Mouse (Mus musculus): Measurements from ENCODE around the gene Rgs7. TPM values are rescaled to one million over a fixed set of nuclear protein-coding genes. Genes with fewer than 3 reads are reported as not detected.

Gene Rgs7
- polyA plus RNA-seq, 1 experiment from 2014 or later = 58.2 TPM

DNA sequence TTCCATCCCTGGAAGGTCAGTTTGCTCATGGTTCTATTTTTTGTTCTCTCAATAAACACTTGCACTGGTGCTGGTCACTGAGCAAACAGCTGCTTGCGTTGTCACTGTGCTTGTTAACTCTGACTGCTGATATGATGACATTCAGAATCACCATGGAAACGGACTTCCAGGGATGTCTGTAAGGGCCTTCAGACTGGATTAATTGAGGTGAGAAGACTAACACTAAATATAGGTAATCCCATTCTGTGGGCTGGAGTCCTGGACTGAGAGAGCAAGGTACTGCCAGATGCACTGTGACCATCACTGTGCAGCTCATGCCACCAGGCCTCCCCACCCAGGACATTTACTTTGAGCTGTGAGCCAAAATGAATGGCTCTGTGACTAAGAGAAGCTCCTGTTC, 252.2 kb downstream of the Rgs7 start:
- H3K27ac ChIP-seq (ENCODE audit: low read depth, low read length) = no peak overlapping the region
- H3K4me3 ChIP-seq (ENCODE audit: low read depth, low read length) = no peak overlapping the region
- ATAC-seq (ENCODE audit: low read depth) = 0 out of 2 replicates have a peak, but pooled peaks have one; percentile 28
- H3K4me2 ChIP-seq (ENCODE audit: low read depth, low read length) = no peak overlapping the region
- H3K9ac ChIP-seq (replicated peaks; ENCODE audit: low read depth, low read length) = no peak overlapping the region
- 64% methylated on average over 2 of the region's 2 CpGs for WGBS
- H3K36me3 ChIP-seq (ENCODE audit: control insufficient read depth, insufficient read depth, low read length) = no peaks in the 10 kb centered on the region
- no peaks in the 10 kb centered on the region for H3K9me3 ChIP-seq (ENCODE audit: control insufficient read depth, low read length)
- no peaks in the 10 kb centered on the region for H3K27me3 ChIP-seq (ENCODE audit: control insufficient read depth, insufficient read depth, low read length)
- no peaks in the 10 kb centered on the region for H3K4me1 ChIP-seq (ENCODE audit: control insufficient read depth, insufficient read depth, low read length)

DNA sequence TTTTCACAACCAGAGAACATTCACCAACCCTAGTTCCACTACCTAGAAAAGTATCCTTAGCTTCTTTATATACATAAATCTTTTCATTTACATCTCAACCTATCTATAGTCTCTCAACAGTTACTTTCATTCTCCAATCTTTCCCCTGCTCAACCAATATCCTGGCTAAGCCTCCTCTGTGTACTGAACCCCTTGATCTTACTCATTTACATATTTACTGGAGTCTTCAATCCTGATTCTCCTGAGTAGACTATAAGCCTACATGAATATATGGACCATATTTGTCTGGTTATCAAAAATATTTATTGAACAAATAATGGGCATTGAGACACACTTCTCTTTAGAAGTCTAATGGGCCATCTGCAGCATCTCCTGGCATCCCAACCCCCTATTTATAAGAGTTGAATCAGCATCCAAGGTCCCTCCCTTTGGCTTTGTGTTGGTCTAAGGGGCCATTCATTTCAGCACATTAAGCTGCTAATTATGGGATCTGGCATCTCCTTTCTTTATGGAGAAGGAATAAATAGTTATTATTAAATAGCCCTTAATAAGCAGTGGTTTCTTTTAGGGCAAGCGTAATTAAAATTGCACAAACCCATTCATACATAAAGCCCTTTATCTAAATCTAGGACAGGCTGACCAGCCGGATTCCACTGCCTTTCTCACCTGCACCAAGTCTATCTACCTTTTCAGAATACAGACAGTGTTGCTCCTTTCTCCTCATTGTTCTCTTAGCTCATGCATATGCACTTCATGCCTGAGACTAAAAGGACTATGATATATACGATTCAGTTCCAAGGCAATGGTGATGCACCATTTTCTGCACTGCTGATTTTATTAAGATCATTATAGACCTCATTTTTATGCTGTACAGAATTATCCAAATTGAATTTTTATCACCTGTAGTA, 270.5 kb downstream of the Rgs7 start:
- Histone ChIP-seq H3K36me3 (ENCODE audit: control insufficient read depth, insufficient read depth, low read length) (no peaks in the 10 kb centered on the region), H3K4me2 (ENCODE audit: low read depth, low read length) (no peak overlapping the region), H3K27ac (ENCODE audit: low read depth, low read length) (no peak overlapping the region), H3K9ac (replicated peaks; ENCODE audit: low read depth, low read length) (no peak overlapping the region), H3K27me3 (ENCODE audit: control insufficient read depth, insufficient read depth, low read length) (no peaks in the 10 kb centered on the region), H3K4me3 (ENCODE audit: low read depth, low read length) (no peak overlapping the region), H3K4me1 (ENCODE audit: control insufficient read depth, insufficient read depth, low read length) (no peaks in the 10 kb centered on the region), H3K9me3 (ENCODE audit: control insufficient read depth, low read length) (no peaks in the 10 kb centered on the region)
- WGBS = 73% methylated on average over 3 of the region's 3 CpGs
- no peak for ATAC-seq (ENCODE audit: low read depth)

DNA sequence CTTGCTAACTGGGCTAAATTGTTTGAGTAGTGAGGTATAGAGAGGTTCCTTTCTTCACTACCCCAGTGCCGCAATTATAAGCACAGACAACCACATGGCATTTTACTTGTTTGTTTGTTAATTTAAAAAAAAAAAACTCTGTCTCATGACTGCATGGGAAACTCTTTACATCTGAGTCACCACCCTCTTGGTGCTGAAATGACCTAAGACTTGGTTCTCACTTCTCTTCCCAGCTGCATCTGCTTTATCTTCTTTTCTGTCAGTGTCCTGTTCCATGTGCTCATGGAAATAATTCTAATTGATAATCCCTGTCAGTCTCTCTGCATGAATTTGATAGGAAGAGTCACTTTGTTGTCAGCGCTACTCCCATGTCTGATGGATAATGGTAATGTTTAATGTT, 272.7 kb downstream of the Rgs7 start:
- H3K9me3 ChIP-seq (ENCODE audit: control insufficient read depth, low read length) = no peaks in the 10 kb centered on the region
- H3K4me2 ChIP-seq (ENCODE audit: low read depth, low read length) = no peak overlapping the region
- H3K9ac ChIP-seq (replicated peaks; ENCODE audit: low read depth, low read length) = no peak overlapping the region
- no peaks in the 10 kb centered on the region for H3K27me3 ChIP-seq (ENCODE audit: control insufficient read depth, insufficient read depth, low read length)
- H3K27ac ChIP-seq (ENCODE audit: low read depth, low read length) = no peak overlapping the region
- H3K36me3 ChIP-seq (ENCODE audit: control insufficient read depth, insufficient read depth, low read length) = no peaks in the 10 kb centered on the region
- H3K4me3 ChIP-seq (ENCODE audit: low read depth, low read length) = no peak overlapping the region
- no peak for ATAC-seq (ENCODE audit: low read depth)
- WGBS = 90% methylated on average over 2 of the region's 2 CpGs
- no peaks in the 10 kb centered on the region for H3K4me1 ChIP-seq (ENCODE audit: control insufficient read depth, insufficient read depth, low read length)

DNA sequence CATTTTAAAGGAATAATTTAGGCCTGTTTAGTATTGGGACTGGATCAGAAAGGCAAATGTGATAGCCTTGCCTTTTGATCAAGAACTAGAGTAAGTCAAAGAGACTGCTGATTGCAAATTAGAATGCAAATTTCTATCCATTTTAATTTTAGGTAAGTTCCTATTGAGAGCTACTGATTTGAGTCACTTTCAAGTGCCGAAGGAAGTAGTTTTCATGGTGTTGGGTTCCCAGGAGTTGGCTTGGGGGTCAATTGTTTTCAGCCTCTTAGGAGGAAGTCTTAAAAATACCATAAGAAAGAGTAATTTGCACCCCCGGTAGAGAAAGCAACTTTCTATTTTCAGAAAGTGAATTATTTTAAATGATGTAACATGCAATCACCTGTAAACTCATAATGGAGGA, 285.3 kb downstream of the Rgs7 start:
- no peak overlapping the region for H3K9ac ChIP-seq (replicated peaks; ENCODE audit: low read depth, low read length)
- no peak overlapping the region for H3K4me2 ChIP-seq (ENCODE audit: low read depth, low read length)
- no peak overlapping the region for H3K4me3 ChIP-seq (ENCODE audit: low read depth, low read length)
- ATAC-seq (ENCODE audit: low read depth) = no peak
- 78% methylated on average over 2 of the region's 2 CpGs for WGBS
- H3K27me3 ChIP-seq (ENCODE audit: control insufficient read depth, insufficient read depth, low read length) = no peaks in the 10 kb centered on the region
- H3K27ac ChIP-seq (ENCODE audit: low read depth, low read length) = no peak overlapping the region
- no peaks in the 10 kb centered on the region for H3K36me3 ChIP-seq (ENCODE audit: control insufficient read depth, insufficient read depth, low read length)
- H3K4me1 ChIP-seq (ENCODE audit: control insufficient read depth, insufficient read depth, low read length) = no peaks in the 10 kb centered on the region
- no peaks in the 10 kb centered on the region for H3K9me3 ChIP-seq (ENCODE audit: control insufficient read depth, low read length)

DNA sequence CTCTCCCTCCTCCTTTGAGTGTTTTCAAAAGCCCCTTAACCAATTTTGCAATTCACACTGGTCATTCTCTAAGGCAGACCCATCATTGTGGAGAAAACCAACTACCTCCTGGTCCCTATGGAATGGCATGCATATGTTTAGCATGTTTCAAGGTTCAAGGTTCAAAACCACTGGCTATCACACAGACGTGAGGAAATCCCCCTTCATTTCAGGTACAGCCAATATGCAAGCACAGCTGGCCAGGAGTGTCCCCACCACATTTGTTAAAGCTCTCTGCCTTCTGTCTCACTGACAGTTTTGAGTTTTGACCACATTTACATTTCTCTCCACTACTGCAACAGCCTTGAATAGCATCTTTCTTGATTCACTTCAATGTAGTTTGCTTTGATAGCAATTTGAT, 286.7 kb downstream of the Rgs7 start:
- no peaks in the 10 kb centered on the region for H3K9me3 ChIP-seq (ENCODE audit: control insufficient read depth, low read length)
- H3K36me3 ChIP-seq (ENCODE audit: control insufficient read depth, insufficient read depth, low read length) = no peaks in the 10 kb centered on the region

DNA sequence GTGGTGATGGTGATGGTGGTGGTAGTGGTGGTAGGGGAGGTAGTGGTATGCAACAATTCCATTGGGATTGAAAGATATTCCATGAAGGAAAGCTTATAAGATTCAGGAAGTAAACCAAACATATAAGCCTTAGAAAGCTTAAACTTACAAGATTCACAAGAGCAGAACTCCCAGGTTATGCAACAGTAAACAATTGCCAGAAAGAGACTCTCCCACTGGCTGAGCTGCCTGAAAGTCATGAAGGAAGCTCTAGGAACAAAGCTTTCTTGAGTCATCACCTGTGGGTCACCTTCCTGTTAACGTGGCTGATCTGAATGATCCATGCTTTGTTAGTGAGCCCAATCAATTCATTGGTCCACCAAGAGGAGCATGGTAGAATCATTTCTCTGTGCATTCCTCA, 288.8 kb downstream of the Rgs7 start:
- H3K9me3 ChIP-seq (ENCODE audit: control insufficient read depth, low read length) = no peaks in the 10 kb centered on the region
- no peak for ATAC-seq (ENCODE audit: low read depth)
- WGBS = 92% methylated on average over 1 of the region's 1 CpGs

More for the DNA sequence above, 286.7 kb downstream of the Rgs7 start:
- Histone ChIP-seq H3K27ac (ENCODE audit: low read depth, low read length) (no peak overlapping the region), H3K4me3 (ENCODE audit: low read depth, low read length) (no peak overlapping the region), H3K27me3 (ENCODE audit: control insufficient read depth, insufficient read depth, low read length) (no peaks in the 10 kb centered on the region), H3K9ac (replicated peaks; ENCODE audit: low read depth, low read length) (no peak overlapping the region), H3K4me1 (ENCODE audit: control insufficient read depth, insufficient read depth, low read length) (no peaks in the 10 kb centered on the region), H3K4me2 (ENCODE audit: low read depth, low read length) (no peak overlapping the region)
- no peak for ATAC-seq (ENCODE audit: low read depth)
- 65% methylated on average over 1 of the region's 1 CpGs for WGBS

DNA sequence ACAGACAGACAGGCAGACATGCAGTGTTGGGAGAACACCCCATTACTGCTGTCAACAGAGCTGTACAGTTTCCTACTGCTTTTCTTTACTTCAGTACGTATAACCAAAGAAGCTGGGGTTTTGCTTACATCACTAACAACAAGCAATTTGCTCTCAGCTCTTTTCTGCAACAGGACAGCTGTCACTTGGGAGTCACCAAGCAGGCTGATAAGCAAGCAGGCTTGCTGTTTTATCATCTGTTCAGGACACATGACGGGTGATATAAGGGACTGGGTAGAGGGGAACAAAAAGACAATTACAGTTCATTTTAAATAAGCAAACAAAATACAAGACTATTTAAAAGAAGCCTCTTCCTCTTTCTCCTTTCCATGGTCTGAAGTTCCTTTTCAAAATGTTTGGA, 289.4 kb downstream of the Rgs7 start:
- H3K4me3 ChIP-seq (ENCODE audit: low read depth, low read length) = no peak overlapping the region
- H3K27ac ChIP-seq (ENCODE audit: low read depth, low read length) = no peak overlapping the region
- 77% methylated on average over 2 of the region's 2 CpGs for WGBS
- no peak overlapping the region for H3K4me2 ChIP-seq (ENCODE audit: low read depth, low read length)
- no peaks in the 10 kb centered on the region for H3K27me3 ChIP-seq (ENCODE audit: control insufficient read depth, insufficient read depth, low read length)
- H3K9me3 ChIP-seq (ENCODE audit: control insufficient read depth, low read length) = no peaks in the 10 kb centered on the region
- no peak overlapping the region for H3K9ac ChIP-seq (replicated peaks; ENCODE audit: low read depth, low read length)
- no peaks in the 10 kb centered on the region for H3K4me1 ChIP-seq (ENCODE audit: control insufficient read depth, insufficient read depth, low read length)
- no peak for ATAC-seq (ENCODE audit: low read depth)
- no peaks in the 10 kb centered on the region for H3K36me3 ChIP-seq (ENCODE audit: control insufficient read depth, insufficient read depth, low read length)

More for the DNA sequence above, 288.8 kb downstream of the Rgs7 start:
- H3K4me3 ChIP-seq (ENCODE audit: low read depth, low read length) = no peak overlapping the region
- H3K36me3 ChIP-seq (ENCODE audit: control insufficient read depth, insufficient read depth, low read length) = no peaks in the 10 kb centered on the region
- no peaks in the 10 kb centered on the region for H3K4me1 ChIP-seq (ENCODE audit: control insufficient read depth, insufficient read depth, low read length)
- no peak overlapping the region for H3K27ac ChIP-seq (ENCODE audit: low read depth, low read length)
- H3K9ac ChIP-seq (replicated peaks; ENCODE audit: low read depth, low read length) = no peak overlapping the region
- H3K4me2 ChIP-seq (ENCODE audit: low read depth, low read length) = no peak overlapping the region
- no peaks in the 10 kb centered on the region for H3K27me3 ChIP-seq (ENCODE audit: control insufficient read depth, insufficient read depth, low read length)

DNA sequence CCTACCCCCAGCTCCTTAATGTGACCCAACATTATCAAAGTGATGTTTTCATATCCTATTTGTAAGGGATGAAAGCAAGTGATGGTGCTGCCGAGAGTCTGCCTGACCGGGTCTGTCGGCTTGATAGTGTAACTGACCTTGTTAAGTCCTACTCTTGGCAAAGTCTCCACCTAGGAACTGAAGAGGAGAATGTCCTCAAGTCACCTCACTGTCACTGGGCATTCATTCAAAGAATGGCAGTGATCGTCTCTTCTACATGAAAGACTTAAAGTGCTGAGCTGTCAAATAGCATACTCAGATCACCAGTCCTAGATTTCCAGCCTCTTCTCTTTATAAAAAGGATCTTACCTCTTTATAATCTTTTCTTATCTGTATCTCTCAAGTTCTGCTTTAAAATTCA, 293.4 kb downstream of the Rgs7 start:
- WGBS = 86% methylated on average over 4 of the region's 4 CpGs

DNA sequence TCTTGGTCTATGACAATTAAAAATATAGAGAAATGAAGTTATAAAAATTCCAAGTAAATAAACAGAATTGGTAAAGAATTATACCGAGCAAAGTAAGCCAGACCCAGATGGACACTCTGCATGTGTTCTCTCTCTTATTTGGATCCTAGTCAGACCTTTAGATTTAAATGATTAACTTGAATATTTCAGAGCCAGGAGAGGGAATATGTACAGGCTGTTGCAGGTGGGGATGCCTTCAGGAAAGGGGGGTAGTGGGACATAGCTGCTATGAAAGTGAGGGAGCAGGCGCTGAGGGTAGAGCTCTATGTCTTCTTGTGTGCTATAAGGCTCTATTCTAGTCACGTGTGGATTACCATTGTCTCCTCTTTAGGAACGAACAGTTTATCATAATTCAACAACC, 296.5 kb downstream of the Rgs7 start:
- no peaks in the 10 kb centered on the region for H3K27me3 ChIP-seq (ENCODE audit: control insufficient read depth, insufficient read depth, low read length)
- H3K9ac ChIP-seq (replicated peaks; ENCODE audit: low read depth, low read length) = no peak overlapping the region
- no peak for ATAC-seq (ENCODE audit: low read depth)
- no peaks in the 10 kb centered on the region for H3K4me1 ChIP-seq (ENCODE audit: control insufficient read depth, insufficient read depth, low read length)
- no peak overlapping the region for H3K27ac ChIP-seq (ENCODE audit: low read depth, low read length)
- WGBS = 90% methylated on average over 4 of the region's 4 CpGs
- no peaks in the 10 kb centered on the region for H3K36me3 ChIP-seq (ENCODE audit: control insufficient read depth, insufficient read depth, low read length)
- H3K4me3 ChIP-seq (ENCODE audit: low read depth, low read length) = no peak overlapping the region
- no peaks in the 10 kb centered on the region for H3K9me3 ChIP-seq (ENCODE audit: control insufficient read depth, low read length)
- H3K4me2 ChIP-seq (ENCODE audit: low read depth, low read length) = no peak overlapping the region

More for the DNA sequence above, 293.4 kb downstream of the Rgs7 start:
- Histone ChIP-seq H3K9me3 (ENCODE audit: control insufficient read depth, low read length) (no peaks in the 10 kb centered on the region), H3K4me1 (ENCODE audit: control insufficient read depth, insufficient read depth, low read length) (no peaks in the 10 kb centered on the region), H3K4me3 (ENCODE audit: low read depth, low read length) (no peak overlapping the region), H3K4me2 (ENCODE audit: low read depth, low read length) (no peak overlapping the region), H3K27ac (ENCODE audit: low read depth, low read length) (no peak overlapping the region), H3K9ac (replicated peaks; ENCODE audit: low read depth, low read length) (no peak overlapping the region), H3K27me3 (ENCODE audit: control insufficient read depth, insufficient read depth, low read length) (no peaks in the 10 kb centered on the region), H3K36me3 (ENCODE audit: control insufficient read depth, insufficient read depth, low read length) (no peaks in the 10 kb centered on the region)
- ATAC-seq (ENCODE audit: low read depth) = no peak

Data from neural tube, embryonic 14.5 days (tissue).